Mouse (Mus musculus) ES-CJ7 (cell line): ENCODE data around the gene Gm2956.
A peak's percentile ranks its signal among the peaks of the same experiment; 100 is the strongest.
"Not testable (repeated sequence)": the region's sequence is repeated elsewhere in the genome, so short reads cannot be mapped to it uniquely, and the experiment has no call there.

Experiments
- DNase-seq: peaks from one replicate; pipeline ENCODE4 v3.0.0; 2011; ENCODE audit warnings: low read depth, low spot score

Gm2956 gene

GRCm38 (mm10) chr14:3332087-3332677 is at the start of gene Gm2956:
Gene Gm2956 (plus strand): TSS chr14:3332627.
- not testable (repeated sequence) for DNase-seq

- peak; percentile 44 for DNase-seq
Measured at GRCm38 (mm10) chr14:3333406-3333805, 979 bp downstream of the Gm2956 start.

- DNase-seq, result not testable (repeated sequence)
Measured at GRCm38 (mm10) chr14:3394793-3395192, 62.4 kb downstream of the Gm2956 start, which contains the start of gene Gm10413. Gene Gm10413 (plus strand): TSS chr14:3395093.
